Mouse (Mus musculus) erythroblast, embryonic 14.5 days (primary cell): ENCODE data around the gene Msi2.

Source experiments
- GATA1 ChIP-seq: IDR thresholded peaks from 2 replicates; pipeline ENCODE4 v1.6.1; 2012; ENCODE audit warnings: low read length, inconsistent platforms, mixed read lengths
- TAL1 ChIP-seq: IDR thresholded peaks from 3 replicates; pipeline ENCODE4 v1.6.1; 2012; ENCODE audit warnings: low read length, inconsistent platforms, mixed read lengths

- TF ChIP-seq GATA1 (no peak), TAL1 (no peak)
Observed at GRCm38 (mm10) chr11:88309059-88309700, 409.1 kb downstream of the Msi2 start.
